Mouse (Mus musculus) splenic B cell, adult 2 months (primary cell): ENCODE measurements around the gene Tesk1.

Experiments
- DNase-seq: peaks from one replicate; pipeline ENCODE4 v3.0.0-alpha.2; 2011; ENCODE audit warnings: low read depth, low spot score
- H3K27me3 ChIP-seq: 2 replicates; pipeline ENCODE4 v1.6.1; 2012; ENCODE audit warnings: mild to moderate bottlenecking, low read length, moderate library complexity, mixed read lengths; ENCODE audit not compliant: control insufficient read depth, poor library complexity, insufficient read depth, severe bottlenecking
- H3K36me3 ChIP-seq: 2 replicates; pipeline ENCODE4 v1.6.1; 2012; ENCODE audit warnings: mild to moderate bottlenecking, low read length, moderate library complexity, mixed read lengths; ENCODE audit not compliant: control insufficient read depth, poor library complexity, insufficient read depth, severe bottlenecking

Tesk1 gene

GRCm38 (mm10) chr4:43441639-43442038 lies at the start of gene Tesk1:
TSS of gene Tesk1 (plus strand) at chr4:43441939.
- peaks cover 2% of the 10 kb centered on the region; the same call in 1 of the 2 replicates for H3K36me3 ChIP-seq
- DNase-seq: no peak
- no peaks in the 10 kb centered on the region for H3K27me3 ChIP-seq

GRCm38 (mm10) chr4:43394345-43394891 lies 47.3 kb upstream of the Tesk1 start:
- H3K27me3 ChIP-seq: no peaks in the 10 kb centered on the region
- no peak for DNase-seq
- no peaks in the 10 kb centered on the region for H3K36me3 ChIP-seq

- DNase-seq: no peak
- no peaks in the 10 kb centered on the region for H3K27me3 ChIP-seq
- no peaks in the 10 kb centered on the region for H3K36me3 ChIP-seq
These were observed 46.6 kb upstream of the Tesk1 start for GRCm38 (mm10) chr4:43395147-43395546.

GRCm38 (mm10) chr4:43395836-43396235 lies 45.9 kb upstream of the Tesk1 start:
- H3K27me3 ChIP-seq: no peaks in the 10 kb centered on the region
- no peaks in the 10 kb centered on the region for H3K36me3 ChIP-seq
- DNase-seq: no peak

GRCm38 (mm10) chr4:43396381-43396780 lies 45.4 kb upstream of the Tesk1 start:
- no peaks in the 10 kb centered on the region for H3K36me3 ChIP-seq
- no peak for DNase-seq
- H3K27me3 ChIP-seq: no peaks in the 10 kb centered on the region

- Histone ChIP-seq H3K27me3 (no peaks in the 10 kb centered on the region), H3K36me3 (no peaks in the 10 kb centered on the region)
- DNase-seq: no peak
These were observed 43.7 kb upstream of the Tesk1 start for GRCm38 (mm10) chr4:43398014-43398413.

GRCm38 (mm10) chr4:43398829-43399331 lies 42.9 kb upstream of the Tesk1 start:
- Histone ChIP-seq H3K27me3 (no peaks in the 10 kb centered on the region), H3K36me3 (no peaks in the 10 kb centered on the region)
- no peak for DNase-seq

GRCm38 (mm10) chr4:43399391-43400131 lies 42.2 kb upstream of the Tesk1 start:
- DNase-seq: no peak
- no peaks in the 10 kb centered on the region for H3K27me3 ChIP-seq
- H3K36me3 ChIP-seq: no peaks in the 10 kb centered on the region

- DNase-seq: no peak
- Histone ChIP-seq H3K36me3 (no peaks in the 10 kb centered on the region), H3K27me3 (no peaks in the 10 kb centered on the region)
These were observed 40.8 kb upstream of the Tesk1 start for GRCm38 (mm10) chr4:43400976-43401375.

- no peaks in the 10 kb centered on the region for H3K36me3 ChIP-seq
- DNase-seq: no peak
These were observed 40.3 kb upstream of the Tesk1 start for GRCm38 (mm10) chr4:43401486-43401885.

GRCm38 (mm10) chr4:43402212-43402611 lies 39.5 kb upstream of the Tesk1 start:
- Histone ChIP-seq H3K36me3 (no peaks in the 10 kb centered on the region), H3K27me3 (no peaks in the 10 kb centered on the region)
- no peak for DNase-seq

More at GRCm38 (mm10) chr4:43401486-43401885, 40.3 kb upstream of the Tesk1 start:
- H3K27me3 ChIP-seq: no peaks in the 10 kb centered on the region

GRCm38 (mm10) chr4:43404697-43405096 lies 37.0 kb upstream of the Tesk1 start:
- no peaks in the 10 kb centered on the region for H3K27me3 ChIP-seq
- H3K36me3 ChIP-seq: no peaks in the 10 kb centered on the region
- DNase-seq: no peak

GRCm38 (mm10) chr4:43406162-43406971 lies 35.4 kb upstream of the Tesk1 start:
- H3K27me3 ChIP-seq: no peaks in the 10 kb centered on the region
- no peaks in the 10 kb centered on the region for H3K36me3 ChIP-seq
- no peak for DNase-seq

- Histone ChIP-seq H3K36me3 (no peaks in the 10 kb centered on the region), H3K27me3 (no peaks in the 10 kb centered on the region)
- no peak for DNase-seq
These were observed 34.4 kb upstream of the Tesk1 start for GRCm38 (mm10) chr4:43407071-43407920.
